Mouse (Mus musculus) MEL (cell line): ENCODE results near the gene Slc25a5. TPM values are rescaled to one million over a fixed set of nuclear protein-coding genes. Genes with fewer than 3 reads are reported as not detected.

Source experiments
- DNase-seq: peaks from one replicate; pipeline ENCODE4 v3.0.0; 2011; ENCODE audit warnings: low read depth, low spot score
- H3K27ac ChIP-seq: 2 replicates; pipeline ENCODE4 v1.5.1; 2012; ENCODE audit warnings: low read depth, mild to moderate bottlenecking, control low read depth, low read length, moderate library complexity; ENCODE audit not compliant: control insufficient read depth
- H3K27me3 ChIP-seq, 2 experiments: fragments of 150-350 bp in 1 of 2; sonication (generic) in 1 of 2; 2 replicates each; pipeline ENCODE4 v1.6.1; 2012; ENCODE audit warnings: low read length in 2 of 2, mild to moderate bottlenecking in 2 of 2, improper control_type of control experiment in 1 of 2, moderate library complexity in 1 of 2; ENCODE audit not compliant: insufficient read depth in 2 of 2, control insufficient read depth in 1 of 2
- H3K36me3 ChIP-seq, 2 experiments: 2 replicates each; pipeline ENCODE4 v1.6.1; 2012 to 2014; ENCODE audit warnings: low read length in 2 of 2, improper control_type of control experiment in 1 of 2, inconsistent platforms in 1 of 2, mild to moderate bottlenecking in 1 of 2; ENCODE audit not compliant: insufficient read depth in 2 of 2, control insufficient read depth in 1 of 2
- H3K4me1 ChIP-seq, 2 experiments: fragments of 150-350 bp in 1 of 2; sonication (generic) in 1 of 2; 2 replicates each; pipeline ENCODE4 v1.6.1; 2012; ENCODE audit warnings: low read length in 2 of 2, improper control_type of control experiment in 1 of 2, mild to moderate bottlenecking in 1 of 2; ENCODE audit not compliant: insufficient read depth in 2 of 2, control insufficient read depth in 1 of 2
- H3K4me3 ChIP-seq, 2 experiments: fragments of 150-350 bp in 1 of 2; sonication (generic) in 1 of 2; 2 replicates each; pipeline ENCODE4 v1.5.1; 2012; ENCODE audit warnings: low read depth in 2 of 2, low read length in 2 of 2, mild to moderate bottlenecking in 2 of 2, moderate library complexity in 2 of 2, control low read depth in 1 of 2, improper control_type of control experiment in 1 of 2; ENCODE audit not compliant: control insufficient read depth in 1 of 2, insufficient read depth in 1 of 2
- H3K79me2 ChIP-seq: 2 replicates; pipeline ENCODE4 v1.6.1; 2012; ENCODE audit warnings: mild to moderate bottlenecking, low read length, moderate library complexity; ENCODE audit not compliant: control insufficient read depth, poor library complexity, insufficient read depth
- H3K9ac ChIP-seq: 2 replicates; pipeline ENCODE4 v1.6.1; 2012; ENCODE audit warnings: low read depth, mild to moderate bottlenecking, control low read depth, low read length, moderate library complexity; ENCODE audit not compliant: control insufficient read depth, poor library complexity, severe bottlenecking
- H3K9me3 ChIP-seq: fragments of 150-350 bp; sonication (generic); replicated peaks from 2 replicates; pipeline ENCODE4 v1.6.1; 2012; ENCODE audit warnings: mild to moderate bottlenecking, low read length, improper control_type of control experiment, moderate library complexity; ENCODE audit not compliant: insufficient read depth
- BHLHE40 ChIP-seq: IDR thresholded peaks from 2 replicates; pipeline ENCODE4 v1.6.1; 2012; ENCODE audit warnings: low read depth, mild to moderate bottlenecking, inconsistent platforms, low read length, improper control_type of control experiment, borderline replicate concordance
- E2F4 ChIP-seq: IDR thresholded peaks from 2 replicates; pipeline ENCODE4 v1.6.1; 2011; ENCODE audit warnings: low read depth, low read length, improper control_type of control experiment, borderline replicate concordance
- ELF1 ChIP-seq: IDR thresholded peaks from 2 replicates; pipeline ENCODE4 v1.6.1; 2014; ENCODE audit warnings: low read depth, mild to moderate bottlenecking, inconsistent platforms, low read length, improper control_type of control experiment, moderate library complexity
- GABPA ChIP-seq: IDR thresholded peaks from 2 replicates; pipeline ENCODE4 v1.6.1; 2012; ENCODE audit warnings: low read depth, mild to moderate bottlenecking, inconsistent platforms, low read length, improper control_type of control experiment, moderate library complexity
- GATA1 ChIP-seq: IDR thresholded peaks from 2 replicates; pipeline ENCODE4 v1.6.1; 2011; ENCODE audit warnings: low read depth, low read length, improper control_type of control experiment
- JUND ChIP-seq: IDR thresholded peaks from 2 replicates; pipeline ENCODE4 v1.6.1; 2011; ENCODE audit warnings: low read depth, mild to moderate bottlenecking, improper control_type of control experiment, low read length
- MAFK ChIP-seq: IDR thresholded peaks from 2 replicates; pipeline ENCODE4 v1.6.1; 2011; ENCODE audit warnings: low read depth, mild to moderate bottlenecking, low read length, improper control_type of control experiment, borderline replicate concordance
- MXI1 ChIP-seq: IDR thresholded peaks from 2 replicates; pipeline ENCODE4 v1.6.1; 2011; ENCODE audit warnings: mild to moderate bottlenecking, low read depth, low read length, improper control_type of control experiment
- MYB ChIP-seq: IDR thresholded peaks from 2 replicates; pipeline ENCODE4 v1.6.1; 2011; ENCODE audit warnings: mild to moderate bottlenecking, low read depth, low read length, improper control_type of control experiment
- MYC ChIP-seq: IDR thresholded peaks from 2 replicates; pipeline ENCODE4 v1.6.1; 2011; ENCODE audit warnings: low read depth, mild to moderate bottlenecking, low read length, improper control_type of control experiment, moderate library complexity
- NELFE ChIP-seq: IDR thresholded peaks from 2 replicates; pipeline ENCODE4 v1.6.1; 2011; ENCODE audit warnings: low read depth, low read length, improper control_type of control experiment
- POLR2AphosphoS2 ChIP-seq: IDR thresholded peaks from 2 replicates; pipeline ENCODE4 v1.6.1; 2011; ENCODE audit warnings: low read length, improper control_type of control experiment
- RCOR1 ChIP-seq: IDR thresholded peaks from 2 replicates; pipeline ENCODE4 v1.6.1; 2012; ENCODE audit warnings: low read depth, mild to moderate bottlenecking, inconsistent platforms, low read length, improper control_type of control experiment
- SIN3A ChIP-seq: IDR thresholded peaks from 2 replicates; pipeline ENCODE4 v1.6.1; 2012; ENCODE audit warnings: low read length, improper control_type of control experiment, inconsistent platforms
- TCF12 ChIP-seq: IDR thresholded peaks from 2 replicates; pipeline ENCODE4 v1.6.1; 2014; ENCODE audit warnings: low read depth, mild to moderate bottlenecking, inconsistent platforms, low read length, improper control_type of control experiment, moderate library complexity
- UBTF ChIP-seq: IDR thresholded peaks from 2 replicates; pipeline ENCODE4 v1.6.1; 2012; ENCODE audit warnings: low read depth, mild to moderate bottlenecking, inconsistent platforms, low read length, improper control_type of control experiment, moderate library complexity, borderline replicate concordance; ENCODE audit not compliant: insufficient read depth
- USF1 ChIP-seq: IDR thresholded peaks from 2 replicates; pipeline ENCODE4 v1.6.1; 2014; ENCODE audit warnings: low read depth, mild to moderate bottlenecking, inconsistent platforms, low read length, improper control_type of control experiment, moderate library complexity
- USF2 ChIP-seq, 2 experiments: IDR thresholded peaks; 2 replicates each; pipeline ENCODE4 v1.6.1; 2011 to 2012; ENCODE audit warnings: improper control_type of control experiment in 2 of 2, low read length in 2 of 2, borderline replicate concordance in 1 of 2, inconsistent platforms in 1 of 2, low read depth in 1 of 2, mild to moderate bottlenecking in 1 of 2; ENCODE audit not compliant: insufficient read depth in 1 of 2
- ZKSCAN1 ChIP-seq: IDR thresholded peaks from 2 replicates; pipeline ENCODE4 v1.6.1; 2012; ENCODE audit warnings: low read depth, mild to moderate bottlenecking, inconsistent platforms, low read length, improper control_type of control experiment, moderate library complexity
- ZMIZ1 ChIP-seq: IDR thresholded peaks from 2 replicates; pipeline ENCODE4 v1.6.1; 2012; ENCODE audit warnings: low read depth, mild to moderate bottlenecking, inconsistent platforms, low read length, improper control_type of control experiment, moderate library complexity
- polyA plus RNA-seq, 2 experiments: library from polyadenylated mRNA; stranded (reverse) in 1 of 2; unstranded in 1 of 2; fragments of >175 nt in 1 of 2; fragments of >200 nt in 1 of 2; gene quantifications; 2 replicates each; pipeline versions ENCODE4 v1.2.1 to v1.2.4; 2012; ENCODE audit warnings: low replicate concordance in 2 of 2, low read depth in 1 of 2; ENCODE audit not compliant: insufficient read length in 2 of 2, insufficient read depth in 1 of 2, missing spikeins in 1 of 2
- total RNA-seq: library from RNA; depleted of rRNA; stranded (reverse); fragments of 300-350 nt; gene quantifications from 2 replicates; pipeline ENCODE4 v1.2.3, GENCODE M21; 2012

Slc25a5 gene
- total and polyA plus RNA-seq, 3 experiments: 263 to 1,006 (median 704) TPM

DNA sequence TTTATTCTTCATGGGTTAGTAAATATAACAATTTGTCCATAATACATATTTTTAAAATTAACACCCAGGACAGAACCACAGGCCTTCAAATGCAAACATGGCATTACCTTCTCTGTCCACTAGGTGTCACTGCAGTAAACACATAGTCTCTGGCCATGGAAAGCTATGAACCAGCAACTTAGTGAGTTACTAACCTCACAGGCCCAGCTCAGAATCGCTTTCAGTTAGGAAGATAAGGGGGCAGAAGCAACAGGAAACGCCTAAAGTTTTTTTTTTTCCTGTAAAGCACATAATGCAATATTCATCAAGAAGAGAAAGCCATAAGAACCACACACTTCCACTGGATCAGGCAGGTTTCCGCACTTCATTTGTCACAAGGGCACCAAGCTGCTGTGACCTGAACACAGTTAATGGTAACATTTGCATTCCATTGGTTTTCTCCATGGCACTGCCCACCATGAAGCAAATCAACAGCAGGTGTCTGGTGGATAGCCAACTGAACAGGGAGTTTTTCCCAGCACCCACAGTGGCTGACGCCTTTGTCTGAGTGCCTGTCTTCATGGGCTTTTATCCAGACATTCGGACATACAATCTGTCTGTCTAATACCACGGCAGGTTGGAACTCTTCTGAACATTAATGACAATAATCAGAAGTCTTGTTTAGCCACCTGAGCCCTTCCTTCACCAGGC is 34.4 kb upstream of the Slc25a5 start (continued):
- TF ChIP-seq MYC (peak; percentile 51; the same call in 1 of the 2 replicates), ELF1 (0 out of 2 replicates have a peak, but pooled peaks have one; percentile 12), GATA1 (peak; percentile 55; the same call in 1 of the 2 replicates), MAFK (0 out of 2 replicates have a peak, but pooled peaks have one; percentile 46), BHLHE40 (0 out of 2 replicates have a peak, but pooled peaks have one; percentile 11), RCOR1 (0 out of 2 replicates have a peak, but pooled peaks have one; percentile 16)

DNA sequence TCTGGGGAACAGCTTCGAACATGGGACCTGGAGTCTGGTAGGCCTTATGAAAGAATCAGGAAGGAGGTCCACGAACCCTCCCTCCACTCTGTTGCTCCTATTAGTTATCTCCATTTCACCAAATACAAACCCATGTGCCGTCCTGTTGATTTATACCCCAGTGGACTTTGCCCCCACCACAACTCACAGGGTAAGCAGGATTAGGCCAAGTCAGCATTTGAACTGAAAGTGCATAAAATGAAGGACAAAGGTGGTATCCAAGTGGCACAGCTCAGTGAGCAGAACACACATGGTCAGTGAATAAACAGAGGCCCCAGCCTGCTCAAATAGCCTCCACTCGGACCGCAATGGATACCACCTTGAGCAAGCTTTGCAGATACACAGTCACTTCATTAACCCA is 33.2 kb upstream of the Slc25a5 start:
- Histone ChIP-seq H3K4me3 (no peak overlapping the region), H3K9ac (no peak overlapping the region), H3K9me3 (no peaks in the 10 kb centered on the region), H3K27ac (no peak overlapping the region), H3K4me1 (peaks cover 11 to 16% of the 10 kb centered on the region in 2 experiments), H3K79me2 (no peaks in the 10 kb centered on the region), H3K36me3 (peaks cover 0 to 7% of the 10 kb centered on the region in 2 experiments; a peak in 2 of 4 replicates), H3K27me3 (no peaks in the 10 kb centered on the region)
- TF ChIP-seq USF1: no peak
- TF ChIP-seq SIN3A: no peak
- TF ChIP-seq GABPA: no peak
- no peak for TF ChIP-seq JUND
- no peak for TF ChIP-seq NELFE
- TF ChIP-seq UBTF: no peak
- no peak for TF ChIP-seq ZMIZ1
- TF ChIP-seq MYB: no peak
- TF ChIP-seq ZKSCAN1: no peak
- TF ChIP-seq POLR2AphosphoS2: no peak
- TF ChIP-seq GATA1: no peak
- no peak for TF ChIP-seq MXI1
- TF ChIP-seq USF2 (IDR thresholded peaks at IDR 0.05; ENCODE audit: borderline replicate concordance in 1 of 2, insufficient read depth in 1 of 2, low read depth in 1 of 2, low read length in 2 of 2): no peak
- TF ChIP-seq TCF12: no peak
- no peak for TF ChIP-seq E2F4
- no peak for DNase-seq
